Mouse (Mus musculus): ENCODE data around the gene Sirt2.

DNA sequence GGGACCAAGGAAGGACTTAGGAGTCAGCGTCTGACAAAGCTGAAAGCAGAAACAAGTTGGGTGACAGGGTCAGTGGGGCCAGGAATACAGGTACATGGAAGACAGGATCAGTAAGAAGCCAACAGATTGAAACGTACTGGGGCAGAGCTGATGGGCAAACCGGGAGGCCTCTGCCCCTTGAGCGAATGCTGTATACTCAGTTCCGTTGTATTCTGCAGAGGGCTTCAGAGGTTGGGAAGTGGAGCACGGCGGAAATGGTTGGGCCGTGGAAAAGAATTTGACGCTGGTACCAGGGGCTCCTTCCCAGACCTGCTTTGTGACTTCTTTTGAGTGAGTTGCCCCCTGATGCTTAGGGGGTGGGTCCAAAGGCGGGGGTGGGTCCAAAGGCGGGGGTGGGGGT, 33.3 kb upstream of the Sirt2 start:
- no peak for TF ChIP-seq ZMIZ1 (IDR thresholded peaks at IDR 0.05; ENCODE audit: low read depth, low read length)
- TF ChIP-seq E2F4 (IDR thresholded peaks at IDR 0.05; ENCODE audit: insufficient replicate concordance, low read depth, low read length), result no peak
- TF ChIP-seq ELF1 (IDR thresholded peaks at IDR 0.05; ENCODE audit: low read depth, low read length), result no peak
- no peak for TF ChIP-seq CTCF (conservative IDR thresholded peaks at IDR 0.05 in 1 of 2, IDR thresholded peaks at IDR 0.05 in 1 of 2; ENCODE audit: low read depth in 2 of 2, low read length in 2 of 2)
- TF ChIP-seq RAD21 (IDR thresholded peaks at IDR 0.05; ENCODE audit: low read depth, low read length), result no peak
- no peak for TF ChIP-seq POLR2A (IDR thresholded peaks at IDR 0.05; ENCODE audit: low read depth, low read length)
- no peak for TF ChIP-seq EP300 (IDR thresholded peaks at IDR 0.05; ENCODE audit: low read length)
